Mouse (Mus musculus) liver, postnatal 0 days (tissue): ENCODE measurements around the gene Sos1.

Source experiments
- CTCF ChIP-seq: sonication (generic); IDR thresholded peaks from 2 replicates; pipeline ENCODE4 v1.5.1; 2016; ENCODE audit warnings: antibody characterized with exemption, low read depth
- EP300 ChIP-seq: IDR thresholded peaks from 2 replicates; pipeline ENCODE4 v1.6.1; 2016; ENCODE audit warnings: antibody characterized with exemption, low read depth, mild to moderate bottlenecking

DNA sequence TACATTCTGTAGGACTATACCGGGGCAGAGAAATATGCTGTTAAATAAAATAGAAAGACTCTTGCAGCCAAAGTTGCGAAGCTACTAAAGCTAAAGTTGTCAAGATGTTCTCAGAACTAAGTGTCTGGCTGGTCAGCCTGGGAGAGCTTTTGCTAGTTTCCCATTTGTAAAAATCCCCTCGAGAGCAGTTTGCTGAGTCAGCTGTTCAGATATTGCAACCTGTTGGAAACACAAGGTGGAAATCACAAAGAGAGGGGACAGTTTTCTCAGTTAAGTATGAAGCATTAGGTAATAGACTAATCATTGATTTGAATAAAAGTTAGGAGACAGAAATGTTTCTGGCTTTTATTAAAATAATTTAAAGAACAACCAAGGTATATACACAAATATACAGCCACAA, 43.0 kb upstream of the Sos1 start:
- no peak for TF ChIP-seq CTCF
- TF ChIP-seq EP300, result no peak
